Mouse (Mus musculus): ENCODE results near the gene B020011L13Rik. TPM values are rescaled to one million over a fixed set of nuclear protein-coding genes. Genes with fewer than 3 reads are reported as not detected.
"Not testable (repeated sequence)": the region's sequence is repeated elsewhere in the genome, so short reads cannot be mapped to it uniquely, and the experiment has no call there.

B020011L13Rik gene
- polyA plus RNA-seq (2012; rRNA removed) = not detected in 2 replicates

DNA sequence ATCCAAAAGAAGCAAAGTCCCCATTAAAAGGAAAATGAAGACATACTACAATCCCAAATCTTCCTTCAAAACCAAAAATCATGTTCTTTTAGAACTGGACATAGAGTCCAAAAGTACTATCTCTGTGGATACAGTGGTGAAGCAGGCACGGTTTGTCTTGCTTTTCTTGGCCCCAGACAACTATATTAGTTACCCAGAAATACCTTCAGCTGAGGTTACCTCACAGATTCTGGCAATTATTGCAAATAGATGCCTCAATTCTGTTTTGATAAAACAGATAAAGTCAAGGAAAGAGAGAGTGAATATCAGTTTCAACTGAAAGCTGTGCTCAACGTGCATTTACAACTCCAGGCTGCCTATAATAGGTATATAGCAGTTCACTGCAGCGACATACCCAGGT lies at the start of gene B020011L13Rik:
B020011L13Rik (plus strand) TSS at position 301 of the 400 bp plus-strand sequence.
- not testable (repeated sequence) for DNase-seq (ENCODE audit: extremely low spot score in 1 of 2, low spot score in 1 of 2)

- DNase-seq (ENCODE audit: extremely low spot score in 1 of 2, low spot score in 1 of 2) = not testable (repeated sequence)
Observed at GRCm38 (mm10) chr1:117816271-117816670, 35.3 kb downstream of the B020011L13Rik start.

DNA sequence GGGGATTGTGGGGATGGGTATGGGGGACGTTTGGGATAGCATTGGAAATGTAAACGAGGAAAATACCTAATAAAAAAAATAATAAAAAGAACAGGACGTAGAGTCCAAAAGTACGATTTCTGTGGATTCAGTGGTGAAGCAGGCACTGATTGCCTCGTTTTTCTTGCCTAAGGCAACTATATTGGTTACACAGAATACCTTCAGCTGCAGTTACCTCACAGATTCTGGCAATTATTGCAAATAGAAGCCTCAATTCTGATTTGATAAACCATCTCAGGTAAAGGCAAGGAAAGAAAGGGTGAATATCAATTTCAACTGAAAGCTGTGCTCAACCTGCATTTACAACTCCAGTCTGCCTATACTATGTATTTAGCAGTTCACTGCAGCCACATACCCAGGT lies 48.8 kb downstream of the B020011L13Rik start, which contains the start of gene Gm28360:
Gm28360 (plus strand) TSS at position 301 of the 400 bp plus-strand sequence.
- not testable (repeated sequence) for DNase-seq (ENCODE audit: extremely low spot score in 1 of 2, low spot score in 1 of 2)

- not testable (repeated sequence) for DNase-seq (ENCODE audit: extremely low spot score in 1 of 2, low spot score in 1 of 2)
Observed at GRCm38 (mm10) chr1:117851718-117852117, 70.8 kb downstream of the B020011L13Rik start.

Other genes with a start within 250 kb of the B020011L13Rik start
- not detected in 2 replicates for gene Gm28363, start 84.0 kb upstream of the B020011L13Rik start, polyA plus RNA-seq (2012; rRNA removed)
- gene Gm28360, start 48.9 kb downstream of the B020011L13Rik start, polyA plus RNA-seq (2012; rRNA removed) = not detected in 2 replicates
- not detected in 2 replicates for gene Gm28168, start 146.9 kb downstream of the B020011L13Rik start, polyA plus RNA-seq (2012; rRNA removed)
- gene Gm7145, start 184.8 kb downstream of the B020011L13Rik start, polyA plus RNA-seq (2012; rRNA removed) = not detected in 2 replicates